Mouse (Mus musculus): Measurements from ENCODE around the gene Alg5. TPM values are rescaled to one million over a fixed set of nuclear protein-coding genes. Genes with fewer than 3 reads are reported as not detected.

Alg5 gene
- polyA plus RNA-seq, 1 experiment from 2014 or later = 37.5 TPM

DNA sequence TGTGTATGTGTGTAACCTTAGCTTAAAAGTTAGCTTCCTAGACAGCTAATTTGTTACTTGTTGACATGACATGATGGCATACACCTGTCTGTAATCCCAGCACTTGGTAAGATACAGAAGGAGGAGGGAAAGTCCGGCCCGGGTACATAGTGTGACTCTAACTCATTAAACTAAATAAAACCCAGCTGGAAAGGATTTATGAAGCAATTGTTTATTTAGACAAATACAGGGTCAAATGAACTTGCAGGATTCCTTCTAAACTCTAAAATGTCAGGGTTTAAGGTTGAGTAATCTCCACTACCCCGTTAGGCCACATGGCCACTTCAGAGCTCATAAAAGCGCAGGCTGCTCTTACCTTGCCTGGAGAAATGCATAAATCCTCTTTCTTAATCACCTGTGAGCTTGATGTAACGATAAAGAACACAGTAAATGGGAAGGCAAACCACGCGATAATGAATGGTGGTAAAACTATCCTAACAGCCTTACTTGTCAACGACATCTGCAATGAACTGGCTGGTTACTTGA, 3.7 kb upstream of the Alg5 start:
- ATAC-seq (ENCODE audit: insufficient number of reproducible peaks, low FRiP score, low TSS enrichment, low read depth) = no peak
- Histone ChIP-seq H3K27ac (replicated peaks; ENCODE audit: low read depth, low read length) (no peak overlapping the region), H3K9ac (ENCODE audit: low read length) (no peak overlapping the region), H3K36me3 (ENCODE audit: control insufficient read depth, insufficient read depth, low read length) (peaks cover 13% of the 10 kb centered on the region), H3K9me3 (ENCODE audit: control insufficient read depth, low read length) (no peaks in the 10 kb centered on the region), H3K4me2 (ENCODE audit: low read depth, severe bottlenecking) (no peak overlapping the region), H3K4me1 (ENCODE audit: control insufficient read depth, insufficient read depth, low read length) (0 out of 2 replicates have a peak, but pooled peaks cover 7% of the 10 kb centered on the region), H3K4me3 (ENCODE audit: low read depth, low read length) (no peak overlapping the region), H3K27me3 (ENCODE audit: control insufficient read depth, insufficient read depth, low read length) (no peaks in the 10 kb centered on the region)
- WGBS = 30% methylated on average over 8 of the region's 8 CpGs
- DNase-seq (ENCODE audit: low spot score) = no peak

- ATAC-seq (ENCODE audit: insufficient number of reproducible peaks, low FRiP score, low TSS enrichment, low read depth) = no peak
- H3K4me3 ChIP-seq (ENCODE audit: low read depth, low read length) = no peak overlapping the region
- 88% methylated on average over 4 of the region's 4 CpGs for WGBS
- no peaks in the 10 kb centered on the region for H3K27me3 ChIP-seq (ENCODE audit: control insufficient read depth, insufficient read depth, low read length)
- H3K9ac ChIP-seq (ENCODE audit: low read length) = no peak overlapping the region
- H3K4me2 ChIP-seq (ENCODE audit: low read depth, severe bottlenecking) = no peak overlapping the region
- H3K27ac ChIP-seq (replicated peaks; ENCODE audit: low read depth, low read length) = no peak overlapping the region
- peaks cover 13% of the 10 kb centered on the region for H3K36me3 ChIP-seq (ENCODE audit: control insufficient read depth, insufficient read depth, low read length)
- 0 out of 2 replicates have a peak, but pooled peaks cover 7% of the 10 kb centered on the region for H3K4me1 ChIP-seq (ENCODE audit: control insufficient read depth, insufficient read depth, low read length)
- no peak for DNase-seq (ENCODE audit: low spot score)
- H3K9me3 ChIP-seq (ENCODE audit: control insufficient read depth, low read length) = no peaks in the 10 kb centered on the region
These were observed 3.0 kb upstream of the Alg5 start for GRCm38 (mm10) chr3:54732371-54732770.

DNA sequence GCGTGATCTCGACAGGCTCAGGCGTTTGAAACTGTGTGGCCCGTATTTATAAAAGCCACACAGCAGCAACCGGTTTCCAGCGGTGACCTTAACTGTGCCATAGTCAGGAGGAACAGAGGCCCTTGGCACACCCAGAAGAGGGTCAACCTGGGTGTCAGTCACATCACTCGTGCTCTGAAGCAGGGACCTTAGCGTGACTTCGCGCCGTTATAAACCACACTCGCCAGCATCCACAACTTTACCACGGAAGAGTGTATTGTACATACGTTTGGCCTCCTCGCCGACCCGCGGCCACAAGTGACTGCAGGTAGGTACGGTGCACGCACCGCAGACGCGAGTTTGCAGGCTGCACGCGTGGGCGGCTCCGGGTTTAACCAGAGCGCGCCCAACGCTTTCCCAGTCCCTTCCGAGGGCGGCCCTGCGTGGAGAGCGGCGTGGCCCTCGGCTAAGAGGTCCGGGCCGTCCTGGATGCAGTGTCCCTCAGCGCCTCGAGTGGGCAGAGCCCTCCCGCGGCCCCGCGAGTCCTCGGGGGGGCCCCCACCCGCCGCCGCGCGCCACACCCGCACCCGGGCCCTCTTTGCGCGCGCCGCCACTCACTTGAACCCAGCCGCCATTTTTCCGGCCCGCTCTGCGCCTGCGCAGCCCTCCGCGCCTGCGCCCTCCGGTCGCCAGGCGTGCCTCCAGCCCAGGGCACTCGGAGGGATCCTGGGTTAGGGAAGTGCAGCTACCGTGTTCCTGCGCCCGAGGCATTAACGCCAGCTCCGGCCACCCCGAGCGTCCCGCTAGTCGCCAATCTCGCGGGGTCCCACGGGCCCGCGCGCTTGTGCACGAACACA, 710 bp upstream of the Alg5 start:
- Histone ChIP-seq H3K4me3 (ENCODE audit: low read depth, low read length) (peak overlapping the region; percentile 89), H3K9me3 (ENCODE audit: control insufficient read depth, low read length) (no peaks in the 10 kb centered on the region), H3K27me3 (ENCODE audit: control insufficient read depth, insufficient read depth, low read length) (no peaks in the 10 kb centered on the region), H3K36me3 (ENCODE audit: control insufficient read depth, insufficient read depth, low read length) (peaks cover 9% of the 10 kb centered on the region; the same call in 1 of the 2 replicates), H3K9ac (ENCODE audit: low read length) (peak overlapping the region; percentile 86), H3K4me2 (ENCODE audit: low read depth, severe bottlenecking) (peak overlapping the region; percentile 79), H3K4me1 (ENCODE audit: control insufficient read depth, insufficient read depth, low read length) (0 out of 2 replicates have a peak, but pooled peaks cover 7% of the 10 kb centered on the region), H3K27ac (replicated peaks; ENCODE audit: low read depth, low read length) (peak overlapping the region; percentile 98)
- ATAC-seq (ENCODE audit: insufficient number of reproducible peaks, low FRiP score, low TSS enrichment, low read depth) (peak; percentile 91), DNase-seq (ENCODE audit: low spot score) (peak; percentile 92)
- WGBS = under 1% methylated on average over 84 of the region's 84 CpGs

DNA sequence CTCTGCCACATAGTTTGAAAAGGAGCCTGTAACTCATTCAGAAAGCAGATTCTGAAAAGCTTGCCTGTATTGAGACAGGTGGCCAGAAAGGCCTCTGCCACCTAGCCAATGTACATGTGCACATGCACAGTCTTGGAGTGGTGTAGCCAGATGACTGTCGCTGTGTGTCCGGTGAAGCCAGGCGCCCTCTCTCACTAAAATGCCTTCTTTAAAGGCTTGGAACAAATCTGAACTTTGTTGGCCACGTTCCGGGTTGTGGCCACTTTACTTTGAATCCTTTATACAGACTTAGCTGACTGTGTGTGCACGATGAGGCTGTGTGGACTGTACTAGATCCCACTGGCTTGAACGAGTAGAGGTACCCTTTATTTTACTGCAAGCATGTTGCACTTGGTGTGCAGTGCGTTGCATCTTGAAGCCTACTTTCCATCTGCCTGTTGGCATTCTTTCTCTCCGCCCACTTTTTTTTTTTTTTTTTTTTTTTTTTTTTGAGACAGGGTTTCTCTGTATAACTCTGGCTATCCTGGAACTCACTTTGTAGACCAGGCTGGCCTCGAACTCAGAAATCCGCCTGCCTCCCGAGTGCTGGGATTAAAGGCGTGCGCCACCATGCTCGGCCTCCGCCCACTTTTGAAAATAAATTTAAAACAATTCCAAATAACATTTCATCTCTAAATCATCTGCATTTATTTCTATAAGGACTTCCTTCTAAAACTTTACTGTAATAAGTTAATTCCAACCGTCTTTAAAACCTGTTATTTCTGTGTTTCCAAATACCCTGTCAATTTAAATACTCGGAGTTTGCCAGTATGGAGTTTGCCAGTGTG, 975 bp downstream of the Alg5 start:
- H3K4me1 ChIP-seq (ENCODE audit: control insufficient read depth, insufficient read depth, low read length) = 0 out of 2 replicates have a peak, but pooled peaks cover 7% of the 10 kb centered on the region
- peak overlapping the region; percentile 86 for H3K9ac ChIP-seq (ENCODE audit: low read length)
- peak overlapping the region; percentile 89 for H3K4me3 ChIP-seq (ENCODE audit: low read depth, low read length)
- H3K36me3 ChIP-seq (ENCODE audit: control insufficient read depth, insufficient read depth, low read length) = peaks cover 6% of the 10 kb centered on the region; the same call in 1 of the 2 replicates
- no peak for ATAC-seq (ENCODE audit: insufficient number of reproducible peaks, low FRiP score, low TSS enrichment, low read depth)
- WGBS = 60% methylated on average over 18 of the region's 18 CpGs
- H3K27ac ChIP-seq (replicated peaks; ENCODE audit: low read depth, low read length) = no peak overlapping the region
- peak overlapping the region; percentile 78 for H3K4me2 ChIP-seq (ENCODE audit: low read depth, severe bottlenecking)
- H3K9me3 ChIP-seq (ENCODE audit: control insufficient read depth, low read length) = no peaks in the 10 kb centered on the region
- H3K27me3 ChIP-seq (ENCODE audit: control insufficient read depth, insufficient read depth, low read length) = no peaks in the 10 kb centered on the region
- DNase-seq (ENCODE audit: low spot score) = peak; percentile 51

DNA sequence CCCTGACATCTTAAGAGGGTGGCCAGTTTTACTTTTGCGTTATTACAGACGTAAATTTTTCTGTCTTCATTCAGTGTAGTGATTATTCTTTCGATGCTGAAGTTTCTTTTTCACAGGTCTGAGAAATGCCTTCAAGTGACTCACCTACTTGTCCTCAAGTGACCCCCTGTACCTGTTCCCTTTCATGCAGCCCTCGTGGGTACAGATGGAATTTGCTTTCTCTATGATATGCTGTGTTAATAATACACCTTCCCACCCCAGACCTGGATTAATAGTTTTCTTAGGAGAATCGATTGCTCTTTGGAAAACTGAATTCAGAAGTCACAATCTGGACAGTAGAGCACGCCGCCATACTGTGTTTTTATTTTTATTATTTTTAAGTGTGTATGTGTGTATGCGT, 2.0 kb downstream of the Alg5 start:
- Histone ChIP-seq H3K4me2 (ENCODE audit: low read depth, severe bottlenecking) (no peak overlapping the region), H3K9me3 (ENCODE audit: control insufficient read depth, low read length) (no peaks in the 10 kb centered on the region), H3K36me3 (ENCODE audit: control insufficient read depth, insufficient read depth, low read length) (peaks cover 9% of the 10 kb centered on the region; the same call in 1 of the 2 replicates), H3K4me3 (ENCODE audit: low read depth, low read length) (no peak overlapping the region), H3K27me3 (ENCODE audit: control insufficient read depth, insufficient read depth, low read length) (no peaks in the 10 kb centered on the region), H3K27ac (replicated peaks; ENCODE audit: low read depth, low read length) (no peak overlapping the region), H3K4me1 (ENCODE audit: control insufficient read depth, insufficient read depth, low read length) (0 out of 2 replicates have a peak, but pooled peaks cover 3% of the 10 kb centered on the region), H3K9ac (ENCODE audit: low read length) (no peak overlapping the region)
- 95% methylated on average over 8 of the region's 8 CpGs for WGBS
- DNase-seq (ENCODE audit: low spot score) (no peak), ATAC-seq (ENCODE audit: insufficient number of reproducible peaks, low FRiP score, low TSS enrichment, low read depth) (no peak)

DNA sequence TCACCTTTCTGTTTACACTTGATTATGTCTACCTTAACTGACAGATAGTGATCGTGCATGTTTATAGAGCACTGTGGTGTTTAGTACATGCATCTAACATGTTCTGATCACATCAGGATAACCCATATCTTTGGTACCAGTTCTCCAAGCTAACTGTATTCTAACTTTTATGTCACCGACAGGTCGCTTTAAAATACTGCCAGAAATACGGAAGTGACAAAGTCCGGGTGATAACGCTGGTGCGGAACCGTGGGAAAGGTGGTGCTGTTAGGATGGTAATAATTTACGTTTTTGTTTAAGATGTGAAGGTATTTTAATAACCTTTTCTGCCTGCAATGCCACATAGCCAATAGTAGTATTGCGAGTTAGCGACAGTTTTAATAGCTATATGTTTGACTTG, 6.6 kb downstream of the Alg5 start:
- no peak overlapping the region for H3K9ac ChIP-seq (ENCODE audit: low read length)
- H3K9me3 ChIP-seq (ENCODE audit: control insufficient read depth, low read length) = no peaks in the 10 kb centered on the region
- ATAC-seq (ENCODE audit: insufficient number of reproducible peaks, low FRiP score, low TSS enrichment, low read depth) (no peak), DNase-seq (ENCODE audit: low spot score) (no peak)
- H3K4me1 ChIP-seq (ENCODE audit: control insufficient read depth, insufficient read depth, low read length) = no peaks in the 10 kb centered on the region
- peaks cover 11% of the 10 kb centered on the region; the same call in 1 of the 2 replicates for H3K36me3 ChIP-seq (ENCODE audit: control insufficient read depth, insufficient read depth, low read length)
- WGBS = 97% methylated on average over 11 of the region's 11 CpGs
- no peaks in the 10 kb centered on the region for H3K27me3 ChIP-seq (ENCODE audit: control insufficient read depth, insufficient read depth, low read length)
- no peak overlapping the region for H3K4me3 ChIP-seq (ENCODE audit: low read depth, low read length)
- no peak overlapping the region for H3K4me2 ChIP-seq (ENCODE audit: low read depth, severe bottlenecking)
- H3K27ac ChIP-seq (replicated peaks; ENCODE audit: low read depth, low read length) = no peak overlapping the region

DNA sequence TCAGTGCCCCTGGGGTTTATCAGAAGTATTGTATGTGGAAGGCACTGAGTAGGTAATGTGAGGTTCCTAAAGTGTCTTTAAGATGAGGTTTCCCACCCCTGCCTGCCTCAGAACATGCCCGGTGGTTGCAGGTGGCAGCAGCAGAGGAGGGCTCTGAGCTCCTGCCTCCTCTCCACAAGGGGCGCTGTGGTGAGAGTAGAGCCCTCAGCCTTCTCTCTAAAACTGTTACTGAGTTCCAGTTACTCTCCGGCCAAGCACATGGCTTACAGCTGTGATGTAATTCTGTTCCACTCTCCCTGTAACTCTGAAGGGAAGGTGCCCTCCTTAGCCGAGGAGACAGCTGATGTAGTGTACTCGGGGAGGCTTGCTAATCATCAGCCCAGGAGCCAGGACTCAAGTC, 10.5 kb downstream of the Alg5 start:
- H3K4me1 ChIP-seq (ENCODE audit: control insufficient read depth, insufficient read depth, low read length) = no peaks in the 10 kb centered on the region
- DNase-seq (ENCODE audit: low spot score) (peak; percentile 39), ATAC-seq (ENCODE audit: insufficient number of reproducible peaks, low FRiP score, low TSS enrichment, low read depth) (no peak)
- no peaks in the 10 kb centered on the region for H3K9me3 ChIP-seq (ENCODE audit: control insufficient read depth, low read length)
- H3K9ac ChIP-seq (ENCODE audit: low read length) = no peak overlapping the region
- H3K4me2 ChIP-seq (ENCODE audit: low read depth, severe bottlenecking) = no peak overlapping the region
- H3K27me3 ChIP-seq (ENCODE audit: control insufficient read depth, insufficient read depth, low read length) = no peaks in the 10 kb centered on the region
- peaks cover 26% of the 10 kb centered on the region; the same call in 1 of the 2 replicates for H3K36me3 ChIP-seq (ENCODE audit: control insufficient read depth, insufficient read depth, low read length)
- 47% methylated on average over 5 of the region's 5 CpGs for WGBS
- H3K4me3 ChIP-seq (ENCODE audit: low read depth, low read length) = no peak overlapping the region
- no peak overlapping the region for H3K27ac ChIP-seq (replicated peaks; ENCODE audit: low read depth, low read length)

DNA sequence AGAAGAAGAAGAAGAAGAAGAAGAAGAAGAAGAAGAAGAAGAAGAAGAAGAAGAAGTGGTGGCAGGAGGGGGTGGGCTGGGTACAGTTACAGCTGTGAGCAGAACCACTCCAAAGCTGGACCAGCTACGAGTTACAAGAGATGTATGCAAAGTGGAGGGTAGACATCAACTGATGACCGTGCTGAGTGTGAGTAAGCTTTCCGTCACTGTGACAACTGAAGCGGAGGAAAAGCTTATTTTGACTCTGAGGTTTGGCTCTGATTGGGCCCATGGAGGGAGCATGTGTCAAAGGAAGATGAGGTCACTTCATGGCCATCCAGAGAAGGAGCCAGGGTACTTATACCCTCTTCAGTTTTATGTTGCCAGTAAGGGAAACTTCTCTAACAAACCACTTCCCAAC, 18.1 kb downstream of the Alg5 start:
- Histone ChIP-seq H3K36me3 (ENCODE audit: control insufficient read depth, insufficient read depth, low read length) (peaks cover 8% of the 10 kb centered on the region; the same call in 1 of the 2 replicates), H3K27me3 (ENCODE audit: control insufficient read depth, insufficient read depth, low read length) (no peaks in the 10 kb centered on the region), H3K4me3 (ENCODE audit: low read depth, low read length) (no peak overlapping the region), H3K9ac (ENCODE audit: low read length) (no peak overlapping the region), H3K27ac (replicated peaks; ENCODE audit: low read depth, low read length) (no peak overlapping the region), H3K4me1 (ENCODE audit: control insufficient read depth, insufficient read depth, low read length) (0 out of 2 replicates have a peak, but pooled peaks cover 4% of the 10 kb centered on the region), H3K9me3 (ENCODE audit: control insufficient read depth, low read length) (no peaks in the 10 kb centered on the region), H3K4me2 (ENCODE audit: low read depth, severe bottlenecking) (no peak overlapping the region)
- ATAC-seq (ENCODE audit: insufficient number of reproducible peaks, low FRiP score, low TSS enrichment, low read depth) = no peak
- WGBS = 83% methylated on average over 4 of the region's 4 CpGs
- DNase-seq (ENCODE audit: low spot score) = no peak

Measured in limb, embryonic 11.5 days (tissue).